ENCODE assay signal across 17 mouse cellular contexts in genomic region chr2:5040281-5041161, GRCm38 (mm10). TPM values are rescaled to one million over a fixed set of nuclear protein-coding genes. Genes with fewer than 3 reads are reported as not detected.
A peak's percentile ranks its signal among the peaks of the same experiment; 100 is the strongest.
DNase-seq lines count a peak whose midpoint lies in the region; ATAC-seq lines count a peak whose summit lies in the region.
"Had no signal": no experiment of that assay in that cellular context is flagged by ENCODE, and none has a peak within 500 bp of the region (broad histone marks: within the 10 kb centered on the region; RNA-seq: fewer than 3 reads in every experiment).

No protein-coding gene starts in this region.

- no peak overlapping the region for H3K9ac ChIP-seq in midbrain, embryonic 11.5 days (ENCODE audit: low read length)
- H3K9ac ChIP-seq in midbrain, embryonic 13.5 days (replicated peaks), result no peak overlapping the region
- no peak overlapping the region for H3K9ac ChIP-seq in forebrain, embryonic 14.5 days (ENCODE audit: low read length)
- H3K9ac ChIP-seq: embryonic facial prominence, embryonic 13.5 days; hindbrain, embryonic 12.5 days; intestine, embryonic 15.5 days; liver, embryonic 15.5 days had no signal

- H3K27ac ChIP-seq in midbrain, embryonic 11.5 days (ENCODE audit: low read depth, low read length), result no peak overlapping the region
- H3K27ac ChIP-seq in midbrain, embryonic 13.5 days, result no peak overlapping the region
- H3K27ac ChIP-seq in forebrain, embryonic 14.5 days (ENCODE audit: low read depth, low read length), result no peak overlapping the region
- H3K27ac ChIP-seq: embryonic facial prominence, embryonic 13.5 days; heart, adult 2 months; hindbrain, embryonic 12.5 days; macrophage had no signal

- 91% methylated on average over 12 of the region's 12 CpGs for WGBS in midbrain, embryonic 11.5 days
- WGBS in midbrain, embryonic 13.5 days, result 91% methylated on average over 12 of the region's 12 CpGs
- 89% methylated on average over 12 of the region's 12 CpGs for whole genome bisulfite sequencing in forebrain, embryonic 14.5 days

- H3K27me3 ChIP-seq in midbrain, embryonic 11.5 days (ENCODE audit: control insufficient read depth, insufficient read depth, low read length), result no peaks in the 10 kb centered on the region
- H3K27me3 ChIP-seq in midbrain, embryonic 13.5 days, result no peaks in the 10 kb centered on the region
- no peaks in the 10 kb centered on the region for H3K27me3 ChIP-seq in forebrain, embryonic 14.5 days (replicated peaks; ENCODE audit: control insufficient read depth, insufficient read depth, low read length)
- H3K27me3 ChIP-seq: embryonic facial prominence, embryonic 13.5 days; intestine, embryonic 15.5 days; liver, embryonic 15.5 days had no signal

- no peak overlapping the region for H3K4me2 ChIP-seq in midbrain, embryonic 11.5 days
- no peak overlapping the region for H3K4me2 ChIP-seq in midbrain, embryonic 13.5 days (replicated peaks)
- H3K4me2 ChIP-seq in forebrain, embryonic 14.5 days (ENCODE audit: low read length), result no peak overlapping the region
- H3K4me2 ChIP-seq: embryonic facial prominence, embryonic 13.5 days; hindbrain, embryonic 12.5 days; intestine, embryonic 15.5 days; liver, embryonic 15.5 days had no signal

- H3K9me3 ChIP-seq in midbrain, embryonic 11.5 days (ENCODE audit: control insufficient read depth, low read length), result no peaks in the 10 kb centered on the region
- no peaks in the 10 kb centered on the region for H3K9me3 ChIP-seq in midbrain, embryonic 13.5 days
- H3K9me3 ChIP-seq in forebrain, embryonic 14.5 days (replicated peaks; ENCODE audit: control insufficient read depth, low read length), result no peaks in the 10 kb centered on the region
- H3K9me3 ChIP-seq: embryonic facial prominence, embryonic 13.5 days; hindbrain, embryonic 12.5 days; intestine, embryonic 15.5 days; liver, embryonic 15.5 days had no signal

- no peaks in the 10 kb centered on the region for H3K4me1 ChIP-seq in midbrain, embryonic 11.5 days (ENCODE audit: control insufficient read depth, insufficient read depth, low read length)
- H3K4me1 ChIP-seq in midbrain, embryonic 13.5 days (replicated peaks), result peaks cover 8% of the 10 kb centered on the region
- H3K4me1 ChIP-seq in forebrain, embryonic 14.5 days (ENCODE audit: control insufficient read depth, insufficient read depth, low read length), result peaks cover 8% of the 10 kb centered on the region
- H3K4me1 ChIP-seq: intestine, embryonic 15.5 days had no signal

- no peak overlapping the region for H3K4me3 ChIP-seq in midbrain, embryonic 11.5 days (ENCODE audit: low read depth, low read length)
- no peak overlapping the region for H3K4me3 ChIP-seq in midbrain, embryonic 13.5 days (replicated peaks)
- no peak overlapping the region for H3K4me3 ChIP-seq in forebrain, embryonic 14.5 days (ENCODE audit: low read depth, low read length)
- H3K4me3 ChIP-seq: embryonic facial prominence, embryonic 13.5 days; heart, adult 2 months; hindbrain, embryonic 12.5 days; intestine, embryonic 15.5 days; liver, embryonic 15.5 days had no signal

- peak; percentile 80 to 85 for DNase-seq in adrenal gland, adult (ENCODE audit: inconsistent age in 2 of 2, low spot score in 1 of 2)
- DNase-seq in adrenal gland, adult 18-20 months (ENCODE audit: low spot score in 2 of 2), result no peak
- DNase-seq in midbrain, embryonic 11.5 days (ENCODE audit: low spot score, missing footprints), result peak; percentile 75
- DNase-seq in urinary bladder, adult 2 months (ENCODE audit: low spot score), result no peak
- DNase-seq in cerebellum, adult 9-10 months, result no peak
- no peak for DNase-seq in forebrain, embryonic 14.5 days (ENCODE audit: low spot score)
- DNase-seq: cerebellum, adult 11 months; heart, adult 2 months; kidney, postnatal 25 days; thymus, adult 18-20 months had no signal

- no peak for ATAC-seq in midbrain, embryonic 11.5 days (ENCODE audit: low FRiP score)
- ATAC-seq in midbrain, embryonic 13.5 days, result no peak
- peak; percentile 52 for ATAC-seq in megakaryocyte progenitor cell, adult 5-6 weeks (replicated peaks; ENCODE audit: poor library complexity)
- no peak for ATAC-seq in forebrain, embryonic 14.5 days

- H3K36me3 ChIP-seq in midbrain, embryonic 11.5 days (ENCODE audit: control insufficient read depth, insufficient read depth, low read length), result no peaks in the 10 kb centered on the region
- no peaks in the 10 kb centered on the region for H3K36me3 ChIP-seq in midbrain, embryonic 13.5 days
- no peaks in the 10 kb centered on the region for H3K36me3 ChIP-seq in forebrain, embryonic 14.5 days (ENCODE audit: control insufficient read depth, insufficient read depth, low read length)
- H3K36me3 ChIP-seq: embryonic facial prominence, embryonic 13.5 days; hindbrain, embryonic 12.5 days; intestine, embryonic 15.5 days had no signal

RNA-seq across cellular contexts. Expression of gene Optn, which starts 23.3 kb away (rescaled TPM):
- 100 to 1,000 TPM in 1 of 2 experiments, 10 to 100 TPM in 1; 97.8 to 174 TPM for total RNA-seq in adrenal gland, adult 18-20 months (2021)
- 4.3 and 5.2 TPM in 2 replicates for polyA plus RNA-seq in midbrain, embryonic 11.5 days (2014; fragmentation: Nextera tagmentation; extraction: Ambion mirVana)
- polyA plus RNA-seq in midbrain, embryonic 13.5 days (2015; fragmentation: Nextera tagmentation; extraction: Ambion mirVana), result 5.8 and 6.2 TPM in 2 replicates
- total RNA-seq in megakaryocyte progenitor cell, adult 5-6 weeks (2015), result 6.6 and 10.1 TPM in 2 replicates
- total RNA-seq in megakaryocyte progenitor cell, adult 5-6 weeks (2017), result 19.8 and 30.8 TPM in 2 replicates
- polyA plus RNA-seq in urinary bladder, adult 2 months (2012; rRNA removed), result 10.0 and 18.1 TPM in 2 replicates
- 4.5 and 6.8 TPM in 2 replicates for polyA plus RNA-seq in forebrain, embryonic 14.5 days (2014; fragmentation: Nextera tagmentation; extraction: Ambion mirVana)

RNA-seq across cellular contexts. Expression of gene Mcm10, which starts 27.9 kb away (rescaled TPM):
- total RNA-seq in adrenal gland, adult 18-20 months (2021), result 1 to 10 TPM; 3.4 to 3.7 TPM
- polyA plus RNA-seq in midbrain, embryonic 11.5 days (2014; fragmentation: Nextera tagmentation; extraction: Ambion mirVana), result 49.8 and 53.1 TPM in 2 replicates
- polyA plus RNA-seq in midbrain, embryonic 13.5 days (2015; fragmentation: Nextera tagmentation; extraction: Ambion mirVana), result 10.7 and 11.2 TPM in 2 replicates
- 66.4 and 68.7 TPM in 2 replicates for total RNA-seq in megakaryocyte progenitor cell, adult 5-6 weeks (2015)
- total RNA-seq in megakaryocyte progenitor cell, adult 5-6 weeks (2017), result 75.6 and 83.8 TPM in 2 replicates
- polyA plus RNA-seq in urinary bladder, adult 2 months (2012; rRNA removed), result 1.4 and 1.6 TPM in 2 replicates
- polyA plus RNA-seq in forebrain, embryonic 14.5 days (2014; fragmentation: Nextera tagmentation; extraction: Ambion mirVana), result 14.8 and 17.9 TPM in 2 replicates

Comparison
In these comparisons a context has a peak if more than half of its experiments do, and no peak if none do; other contexts are left out.
1. DNase-seq: peak in adrenal gland, adult (2 of 2) and midbrain, embryonic 11.5 days (single experiment); none in adrenal gland, adult 18-20 months (0 of 2), urinary bladder, adult 2 months (single experiment), cerebellum, adult 9-10 months (single experiment) and forebrain, embryonic 14.5 days (single experiment).